Mouse (Mus musculus) adrenal gland, postnatal 10 days (tissue): ENCODE measurements around the gene 4930442H23Rik. TPM values are rescaled to one million over a fixed set of nuclear protein-coding genes. Genes with fewer than 3 reads are reported as not detected.

Experiments
- DNase-seq: peaks from one replicate; pipeline ENCODE4 v3.0.0; 2021; ENCODE audit warnings: mixed read lengths
- total RNA-seq, 2 experiments: library from RNA; stranded (reverse); gene quantifications; 2 replicates each; pipeline ENCODE4 v1.2.3; 2021

4930442H23Rik gene
- total RNA-seq, 2 experiments from 2014 or later = not detected

GRCm38 (mm10) chr10:81144667-81145066, 39.0 kb downstream of the 4930442H23Rik start:
- DNase-seq = no peak

DNA sequence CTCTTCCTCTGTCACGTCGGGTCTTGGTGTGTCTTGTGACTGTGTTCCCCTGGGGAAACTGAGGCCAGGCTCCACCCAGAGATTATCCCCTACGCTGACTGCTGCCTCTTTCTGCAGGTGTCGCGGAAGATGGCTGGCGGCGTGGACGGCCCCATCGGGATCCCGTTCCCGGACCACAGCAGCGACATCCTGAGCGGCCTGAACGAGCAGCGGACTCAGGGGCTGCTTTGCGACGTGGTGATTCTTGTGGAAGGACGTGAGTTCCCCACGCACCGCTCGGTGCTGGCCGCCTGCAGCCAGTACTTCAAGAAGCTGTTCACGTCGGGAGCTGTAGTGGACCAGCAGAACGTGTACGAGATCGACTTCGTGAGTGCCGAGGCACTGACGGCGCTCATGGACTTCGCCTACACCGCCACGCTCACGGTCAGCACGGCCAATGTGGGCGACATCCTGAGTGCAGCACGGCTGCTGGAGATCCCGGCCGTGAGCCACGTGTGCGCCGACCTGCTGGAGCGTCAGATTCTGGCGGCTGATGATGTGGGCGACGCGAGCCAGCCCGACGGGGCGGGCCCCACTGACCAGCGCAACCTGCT, 39.7 kb downstream of the 4930442H23Rik start:
- no peak for DNase-seq

GRCm38 (mm10) chr10:81143157-81143633, 40.5 kb downstream of the 4930442H23Rik start:
- DNase-seq = peak; percentile 74

DNA sequence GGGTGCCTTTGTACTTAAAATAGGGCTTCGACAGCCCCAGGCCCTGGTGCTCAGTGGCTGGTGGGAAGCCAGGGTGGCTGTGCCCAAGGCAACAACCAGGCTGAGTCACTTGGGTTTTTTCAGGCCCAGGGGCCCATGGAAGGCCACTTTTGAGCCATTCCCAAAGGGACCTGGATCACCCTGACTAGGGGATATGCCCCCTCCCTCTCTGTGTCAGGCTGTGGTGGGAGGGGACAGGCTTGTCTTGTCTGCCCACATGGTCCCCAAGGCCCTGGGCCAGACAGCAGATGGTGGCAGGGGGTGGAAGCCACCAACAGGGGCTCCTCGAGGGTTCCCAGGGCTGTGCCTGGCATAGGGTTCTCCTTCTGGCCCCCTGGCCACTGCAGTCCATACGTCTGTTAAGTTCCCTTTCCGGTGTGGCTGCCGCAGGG, 41.1 kb downstream of the 4930442H23Rik start:
- peak; percentile 66 for DNase-seq

GRCm38 (mm10) chr10:81141455-81142210, 42.0 kb downstream of the 4930442H23Rik start:
- no peak for DNase-seq

- peak; percentile 72 for DNase-seq
Measured at GRCm38 (mm10) chr10:81140717-81141454, 42.8 kb downstream of the 4930442H23Rik start.

GRCm38 (mm10) chr10:81140005-81140404, 43.6 kb downstream of the 4930442H23Rik start:
- DNase-seq = peak; percentile 69

GRCm38 (mm10) chr10:81139529-81139846, 44.2 kb downstream of the 4930442H23Rik start:
- DNase-seq = no peak

DNA sequence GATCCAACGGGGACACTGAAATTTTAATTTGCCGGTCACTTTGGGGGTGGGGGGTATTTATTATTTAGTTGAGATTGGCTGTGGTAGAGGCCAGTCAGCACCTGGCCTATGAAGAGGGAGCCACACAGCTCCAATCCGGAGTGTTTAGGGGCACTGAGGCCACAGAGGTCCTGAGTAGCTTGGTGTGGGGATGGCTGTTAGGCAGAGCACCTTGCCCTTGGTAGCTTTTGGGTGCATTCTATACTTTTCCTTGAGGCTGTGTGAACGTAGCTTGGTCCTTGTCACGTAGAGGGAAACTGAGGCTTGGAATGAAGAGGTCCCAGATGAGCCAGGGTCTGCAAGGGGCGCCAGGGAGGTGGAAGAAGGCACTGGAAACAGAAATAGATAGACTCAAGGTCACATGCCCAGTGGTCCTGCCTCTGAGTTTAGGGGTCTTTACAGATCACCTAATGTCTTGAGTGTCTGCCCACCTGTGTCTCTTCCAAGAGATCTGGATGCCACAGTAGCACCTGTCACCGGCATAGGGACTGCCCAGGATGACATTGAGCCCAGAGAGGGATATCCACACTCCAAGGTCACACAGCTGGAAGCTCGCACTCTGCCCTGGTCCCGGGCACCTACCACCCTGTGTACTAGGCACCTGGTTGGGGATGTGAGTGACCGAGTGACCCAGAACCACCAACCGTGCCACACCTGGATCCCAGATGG, 44.7 kb downstream of the 4930442H23Rik start:
- no peak for DNase-seq

GRCm38 (mm10) chr10:81138131-81138782, 45.4 kb downstream of the 4930442H23Rik start:
- peak; percentile 64 for DNase-seq

DNA sequence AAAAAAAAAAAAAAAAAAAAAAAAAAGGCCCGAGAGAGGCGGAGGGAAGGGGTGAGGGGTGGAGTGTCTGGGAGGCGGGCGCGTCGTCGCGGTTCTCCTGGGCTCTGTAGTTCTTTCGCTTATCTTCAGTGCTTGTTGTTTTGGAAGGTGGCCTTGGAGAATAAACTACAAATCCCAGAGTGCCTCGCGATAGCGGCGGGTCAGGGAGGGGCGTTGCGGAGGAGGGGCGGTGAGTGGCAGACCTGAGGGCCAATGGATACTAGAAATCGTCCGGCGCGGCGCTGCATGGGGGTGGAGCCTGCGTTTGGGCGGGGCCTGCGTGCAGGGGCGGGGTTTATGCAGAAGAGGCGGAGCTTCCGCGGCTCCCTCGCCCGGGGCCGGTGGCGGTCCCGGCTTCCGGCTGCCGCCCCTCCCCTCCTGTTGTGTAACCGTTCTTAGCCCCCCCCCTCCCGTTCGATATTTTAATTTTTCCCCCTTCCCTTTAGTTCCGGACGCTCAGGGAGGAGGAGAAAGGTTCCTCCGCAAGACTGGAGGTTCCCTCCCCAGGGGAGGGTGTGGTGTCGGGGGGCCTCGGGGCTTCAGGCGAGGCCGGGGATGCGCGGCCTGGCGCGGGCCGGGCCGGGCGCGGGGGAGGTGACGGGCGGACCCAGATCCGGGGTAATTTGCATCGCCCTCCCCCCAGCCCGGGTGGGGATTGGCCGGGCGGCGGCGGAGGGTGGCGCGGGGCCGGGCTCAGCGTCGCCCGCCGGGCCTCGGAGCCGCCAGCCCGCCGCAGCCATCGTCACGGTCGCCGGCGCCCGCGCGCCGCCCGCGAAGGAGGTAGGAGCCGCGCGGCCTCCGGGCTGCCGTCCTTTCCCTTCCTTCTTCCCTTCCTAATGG, 46.2 kb downstream of the 4930442H23Rik start:
- peak; percentile 100 for DNase-seq

DNA sequence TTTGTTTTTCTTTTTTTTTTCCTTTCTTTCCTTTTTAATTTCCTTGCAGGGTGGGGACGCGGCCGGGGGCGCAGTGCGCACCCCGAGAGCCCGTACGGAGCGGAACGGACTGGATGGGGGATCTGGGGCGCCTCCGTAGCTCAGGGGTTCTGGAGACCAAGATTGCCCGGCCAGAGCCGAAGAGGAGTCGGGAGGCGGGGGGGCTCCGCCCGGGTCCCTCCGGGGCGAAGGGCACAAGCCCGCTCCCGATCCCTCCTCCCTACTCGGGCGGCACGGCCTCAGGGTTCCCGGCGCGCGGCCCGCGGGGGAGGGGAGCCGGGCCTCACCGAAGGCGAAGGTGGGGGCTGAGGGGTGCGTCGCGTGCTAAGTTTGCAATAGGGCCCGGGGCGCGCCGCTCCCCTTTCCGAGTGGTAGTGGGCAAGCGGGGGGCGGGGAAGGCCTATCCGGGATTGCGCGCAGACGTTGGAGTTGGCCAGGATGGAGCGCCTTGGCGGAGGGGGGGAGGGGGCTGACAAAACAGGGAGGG, 46.9 kb downstream of the 4930442H23Rik start:
- peak; percentile 89 for DNase-seq

DNA sequence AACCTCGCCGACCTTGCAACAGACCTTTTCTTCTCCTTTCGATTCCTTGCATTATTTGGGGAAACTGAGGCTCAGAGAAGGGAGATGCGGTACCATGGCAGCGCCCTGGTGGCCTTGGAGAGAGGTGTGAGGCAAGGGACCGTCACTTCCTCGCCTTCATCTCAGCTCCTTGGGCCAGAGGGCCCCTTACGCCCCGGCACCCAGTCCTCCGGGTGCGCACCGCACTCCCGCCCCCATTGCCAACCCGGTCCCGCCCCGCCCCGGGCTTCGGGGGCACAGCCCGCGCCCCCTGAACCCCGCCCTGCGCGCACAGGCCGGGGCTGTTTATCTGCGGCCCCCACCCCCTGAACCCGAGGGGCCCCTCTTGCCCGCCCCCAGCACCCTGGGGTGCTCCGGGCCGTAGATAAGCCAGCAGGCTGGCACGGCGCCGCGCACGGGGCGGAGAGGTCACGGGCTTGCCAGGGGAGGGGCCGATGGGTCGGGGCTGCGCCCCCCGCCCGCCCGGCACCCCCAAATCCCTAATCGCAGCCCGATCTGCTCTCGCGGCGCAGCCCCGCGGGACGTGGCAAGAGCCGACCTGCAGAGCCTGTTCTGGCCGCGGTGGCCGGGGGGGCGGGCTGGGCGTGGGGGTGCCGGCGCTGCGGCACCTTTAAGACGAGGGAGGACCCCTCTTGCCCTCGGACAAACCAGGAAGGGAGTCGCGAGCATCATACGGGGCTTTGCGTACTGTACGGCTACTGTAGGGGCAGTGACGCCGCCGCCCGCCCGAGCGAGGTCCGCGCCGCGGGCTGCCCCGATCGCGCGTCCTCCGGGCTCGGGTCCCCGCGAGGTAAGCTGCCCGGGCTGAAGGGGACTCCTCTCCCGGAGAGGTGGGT, 47.6 kb downstream of the 4930442H23Rik start:
- peak; percentile 86 for DNase-seq

GRCm38 (mm10) chr10:81134966-81135681, 48.5 kb downstream of the 4930442H23Rik start, which contains the start of gene Zbtb7a:
Gene Zbtb7a, plus strand, starts transcription at chr10:81135220.
- peak; percentile 69 for DNase-seq

DNA sequence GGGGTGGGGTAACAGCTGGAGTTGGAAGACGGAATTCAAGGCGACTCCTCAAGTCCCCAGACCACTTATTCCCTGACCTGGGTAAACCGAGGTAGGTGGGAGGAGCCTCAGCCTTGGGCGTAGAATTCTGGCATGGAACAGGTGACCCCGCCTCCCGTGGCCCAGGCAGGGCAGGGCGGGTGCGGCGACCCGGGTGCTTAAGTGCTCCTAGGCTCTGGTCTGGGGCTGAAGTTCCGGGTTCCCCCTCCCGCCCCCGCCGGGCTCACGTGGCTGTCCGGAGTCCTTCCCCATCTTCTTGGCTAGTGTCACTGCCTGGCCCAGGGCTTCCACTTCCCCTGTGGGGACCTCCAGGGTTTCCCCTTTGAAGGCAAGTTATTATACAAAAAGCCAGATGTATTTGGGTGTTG, 49.5 kb downstream of the 4930442H23Rik start:
- DNase-seq = peak; percentile 71
